ENCODE assay signal across 14 mouse cellular contexts in the genomic region with DNA sequence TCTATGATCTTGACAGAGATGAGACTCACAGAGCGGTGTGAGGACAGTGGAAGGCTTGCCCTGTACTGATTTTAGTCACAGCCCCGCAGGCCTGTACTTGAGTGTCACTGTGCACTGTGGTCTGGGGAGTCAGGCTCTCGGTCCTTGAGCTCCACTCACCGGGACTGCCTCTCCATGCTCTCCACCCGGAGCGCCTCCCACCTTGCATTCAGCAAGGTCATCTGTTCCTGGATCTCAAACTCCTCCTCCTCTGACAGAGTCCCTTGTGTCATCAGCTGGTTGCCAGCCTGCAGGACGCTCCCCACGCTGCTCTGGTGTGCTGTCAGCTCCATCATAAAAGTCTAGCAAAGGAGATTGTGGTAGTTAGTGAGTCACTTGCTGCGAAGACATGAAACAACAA.
A peak's percentile ranks its signal among the peaks of the same experiment; 100 is the strongest.
DNase-seq lines count a peak whose midpoint lies in the region; ATAC-seq and TF ChIP-seq lines count a peak whose summit lies in the region.
"Had no signal": no experiment of that assay in that cellular context is flagged by ENCODE, and none has a peak within 500 bp of the region (broad histone marks: within the 10 kb centered on the region; RNA-seq: fewer than 3 reads in every experiment).

No protein-coding gene starts in this region.

- peak overlapping the region; percentile 52; the same call in 1 of the 2 replicates for H3K27ac ChIP-seq in heart, embryonic 12.5 days (ENCODE audit: poor library complexity, severe bottlenecking)
- H3K27ac ChIP-seq in lung, embryonic 16.5 days (ENCODE audit: low read length) = peak overlapping the region; percentile 73
- peak overlapping the region; percentile 38; the same call in 1 of the 2 replicates for H3K27ac ChIP-seq in heart, postnatal 0 days (ENCODE audit: low read depth)
- no peak overlapping the region for H3K27ac ChIP-seq in forebrain, embryonic 12.5 days
- H3K27ac ChIP-seq: hindbrain, embryonic 14.5 days; limb, embryonic 15.5 days; midbrain, embryonic 12.5 days had no signal

- peaks cover 20% of the 10 kb centered on the region for H3K4me1 ChIP-seq in heart, embryonic 12.5 days (replicated peaks)
- 0 out of 2 replicates have a peak, but pooled peaks cover 5% of the 10 kb centered on the region for H3K4me1 ChIP-seq in lung, embryonic 16.5 days (replicated peaks; ENCODE audit: control insufficient read depth, insufficient read depth, low read length)
- peaks cover 6% of the 10 kb centered on the region; the same call in 1 of the 2 replicates for H3K4me1 ChIP-seq in heart, postnatal 0 days (ENCODE audit: control insufficient read depth, insufficient read depth)
- H3K4me1 ChIP-seq in forebrain, embryonic 12.5 days = no peaks in the 10 kb centered on the region
- H3K4me1 ChIP-seq: limb, embryonic 15.5 days had no signal

- H3K9ac ChIP-seq in heart, embryonic 12.5 days = no peak overlapping the region
- no peak overlapping the region for H3K9ac ChIP-seq in lung, embryonic 16.5 days (ENCODE audit: low read length)
- no peak overlapping the region for H3K9ac ChIP-seq in heart, postnatal 0 days (replicated peaks; ENCODE audit: low read depth, low read length)
- no peak overlapping the region for H3K9ac ChIP-seq in forebrain, embryonic 12.5 days
- H3K9ac ChIP-seq: hindbrain, embryonic 14.5 days; limb, embryonic 15.5 days; midbrain, embryonic 12.5 days had no signal

- H3K4me2 ChIP-seq in heart, embryonic 12.5 days = no peak overlapping the region
- H3K4me2 ChIP-seq in lung, embryonic 16.5 days (ENCODE audit: low read depth, low read length) = no peak overlapping the region
- H3K4me2 ChIP-seq in heart, postnatal 0 days (ENCODE audit: low read depth, low read length) = no peak overlapping the region
- no peak overlapping the region for H3K4me2 ChIP-seq in forebrain, embryonic 12.5 days
- H3K4me2 ChIP-seq: hindbrain, embryonic 14.5 days; limb, embryonic 15.5 days; midbrain, embryonic 12.5 days had no signal

- H3K27me3 ChIP-seq in heart, embryonic 12.5 days (replicated peaks) = no peaks in the 10 kb centered on the region
- H3K27me3 ChIP-seq in lung, embryonic 16.5 days (ENCODE audit: control insufficient read depth, insufficient read depth, low read depth, low read length) = no peaks in the 10 kb centered on the region
- no peaks in the 10 kb centered on the region for H3K27me3 ChIP-seq in heart, postnatal 0 days (ENCODE audit: control insufficient read depth, insufficient read depth, low read length)
- no peaks in the 10 kb centered on the region for H3K27me3 ChIP-seq in forebrain, embryonic 12.5 days
- H3K27me3 ChIP-seq: limb, embryonic 15.5 days; midbrain, embryonic 12.5 days; Patski had no signal

- no peak for TF ChIP-seq EP300 in heart, postnatal 0 days (IDR thresholded peaks at IDR 0.05; ENCODE audit: low read depth)

- peak; percentile 51; the same call in 1 of the 2 replicates for ATAC-seq in heart, embryonic 12.5 days (ENCODE audit: insufficient number of reproducible peaks, low FRiP score)
- 0 out of 2 replicates have a peak, but pooled peaks have one; percentile 22 for ATAC-seq in lung, embryonic 16.5 days (ENCODE audit: low read depth)
- peak; percentile 72 for ATAC-seq in heart, postnatal 0 days (ENCODE audit: insufficient read depth, low read depth)
- ATAC-seq in forebrain, embryonic 12.5 days (ENCODE audit: low FRiP score) = no peak

- no peak overlapping the region for H3K4me3 ChIP-seq in heart, embryonic 12.5 days
- H3K4me3 ChIP-seq in lung, embryonic 16.5 days (ENCODE audit: low read length) = no peak overlapping the region
- H3K4me3 ChIP-seq in heart, postnatal 0 days (ENCODE audit: low read depth, low read length) = no peak overlapping the region
- H3K4me3 ChIP-seq in forebrain, embryonic 12.5 days (replicated peaks) = no peak overlapping the region
- H3K4me3 ChIP-seq: limb, embryonic 15.5 days; midbrain, embryonic 12.5 days had no signal

- 62% methylated on average over 9 of the region's 9 CpGs for WGBS in heart, embryonic 12.5 days
- 77% methylated on average over 9 of the region's 9 CpGs for WGBS in lung, embryonic 16.5 days
- WGBS in heart, postnatal 0 days = 48% methylated on average over 9 of the region's 9 CpGs
- WGBS in forebrain, embryonic 12.5 days = 89% methylated on average over 9 of the region's 9 CpGs

- intact Hi-C loops in heart, postnatal 14 days (cut with DNase I) = loop anchor here (5.0 kb wide), 2 partner anchors 74 to 259 kb away; no protein-coding TSS in a partner anchor

- DNase-seq in heart, postnatal 14 days = no peak
- no peak for DNase-seq in lung, postnatal 14 days
- peak; percentile 45 for DNase-seq in heart, postnatal 0 days (ENCODE audit: low spot score)
- DNase-seq in retina, embryonic 14.5 days (ENCODE audit: low spot score) = peak; percentile 7
- DNase-seq in urinary bladder, adult 2 months (ENCODE audit: low spot score) = no peak
- DNase-seq: cerebellum, postnatal 25 days; right cerebral cortex, postnatal 25 days had no signal

- H3K36me3 ChIP-seq in heart, embryonic 12.5 days = peaks cover 51% of the 10 kb centered on the region
- H3K36me3 ChIP-seq in lung, embryonic 16.5 days (ENCODE audit: control insufficient read depth, insufficient read depth, low read length) = peaks cover 26% of the 10 kb centered on the region
- H3K36me3 ChIP-seq in heart, postnatal 0 days (replicated peaks; ENCODE audit: control insufficient read depth, insufficient read depth, low read length) = peaks cover 40% of the 10 kb centered on the region
- H3K36me3 ChIP-seq in forebrain, embryonic 12.5 days (replicated peaks) = 0 out of 2 replicates have a peak, but pooled peaks cover 22% of the 10 kb centered on the region

- peak; percentile 8; the same call in 1 of the 2 replicates for TF ChIP-seq CTCF in heart, postnatal 0 days (IDR thresholded peaks at IDR 0.05; ENCODE audit: low read depth)

- H3K9me3 ChIP-seq in heart, embryonic 12.5 days (replicated peaks) = peaks cover 4% of the 10 kb centered on the region; the same call in 1 of the 2 replicates
- H3K9me3 ChIP-seq in lung, embryonic 16.5 days (ENCODE audit: control insufficient read depth, low read length) = no peaks in the 10 kb centered on the region
- no peaks in the 10 kb centered on the region; the same call in 1 of the 2 replicates for H3K9me3 ChIP-seq in heart, postnatal 0 days (replicated peaks; ENCODE audit: control insufficient read depth, low read length)
- no peaks in the 10 kb centered on the region for H3K9me3 ChIP-seq in forebrain, embryonic 12.5 days
- H3K9me3 ChIP-seq: limb, embryonic 15.5 days; midbrain, embryonic 12.5 days had no signal

Comparison
In these comparisons a context has a peak if more than half of its experiments do, and no peak if none do; other contexts are left out.
1. DNase-seq: peak in heart, postnatal 0 days (single experiment) and retina, embryonic 14.5 days (single experiment); none in heart, postnatal 14 days (0 of 2), lung, postnatal 14 days (single experiment) and urinary bladder, adult 2 months (single experiment).